Mouse (Mus musculus) CH12.LX (cell line): ENCODE measurements around the gene Marveld3. TPM values are rescaled to one million over a fixed set of nuclear protein-coding genes. Genes with fewer than 3 reads are reported as not detected.
A peak's percentile ranks its signal among the peaks of the same experiment; 100 is the strongest.

Experiments used
- DNase-seq: peaks from one replicate; pipeline ENCODE4 v3.0.0-alpha.2; 2013; ENCODE audit errors: extremely low read depth
- H3K27ac ChIP-seq: 2 replicates; pipeline ENCODE4 v1.5.1; 2012; ENCODE audit warnings: low read depth, mild to moderate bottlenecking, control low read depth, moderate library complexity; ENCODE audit not compliant: insufficient read depth
- H3K27me3 ChIP-seq: replicated peaks from 2 replicates; pipeline ENCODE3; 2012; ENCODE audit warnings: inconsistent platforms
- H3K36me3 ChIP-seq, 2 experiments: replicated peaks in 1 of 2; 2 replicates each; pipeline versions ENCODE3 to v1.6.1; 2012; ENCODE audit warnings: inconsistent platforms in 1 of 2, low read length in 1 of 2, mild to moderate bottlenecking in 1 of 2, mixed read lengths in 1 of 2, moderate library complexity in 1 of 2; ENCODE audit not compliant: control insufficient read depth in 1 of 2, insufficient read depth in 1 of 2
- H3K4me1 ChIP-seq, 2 experiments: 2 replicates each; pipeline ENCODE4 v1.6.1; 2012; ENCODE audit warnings: inconsistent platforms in 1 of 2, moderate library complexity in 1 of 2; ENCODE audit not compliant: insufficient read depth in 2 of 2, control insufficient read depth in 1 of 2
- H3K4me2 ChIP-seq: 2 replicates; pipeline ENCODE4 v1.6.1; 2012; ENCODE audit warnings: low read depth, mild to moderate bottlenecking, control low read depth; ENCODE audit not compliant: poor library complexity, insufficient read depth, severe bottlenecking
- H3K4me3 ChIP-seq, 3 experiments: fragments of 150-350 bp in 1 of 3; sonication (generic) in 1 of 3; replicated peaks in 1 of 3; 2 replicates each; pipeline versions ENCODE3 to v1.5.1; 2011 to 2012; ENCODE audit warnings: low read depth in 2 of 3, low read length in 2 of 3, mild to moderate bottlenecking in 2 of 3, moderate library complexity in 2 of 3, control low read depth in 1 of 3, improper control_type of control experiment in 1 of 3, inconsistent platforms in 1 of 3, mixed read lengths in 1 of 3; ENCODE audit not compliant: poor library complexity in 1 of 3
- H3K79me2 ChIP-seq: replicated peaks from 2 replicates; pipeline ENCODE4 v1.6.1; 2012; ENCODE audit warnings: mild to moderate bottlenecking, moderate library complexity; ENCODE audit not compliant: control insufficient read depth, poor library complexity, insufficient read depth, severe bottlenecking; ENCODE audit errors: extremely low read depth
- H3K9ac ChIP-seq: 2 replicates; pipeline ENCODE4 v1.6.1; 2012; ENCODE audit warnings: low read depth, mild to moderate bottlenecking, control low read depth, moderate library complexity; ENCODE audit not compliant: insufficient read depth
- H3K9me3 ChIP-seq: replicated peaks from 2 replicates; pipeline ENCODE3; 2012; ENCODE audit warnings: low read length, inconsistent platforms, mixed read lengths
- BHLHE40 ChIP-seq: IDR thresholded peaks from 2 replicates; pipeline ENCODE4 v1.6.1; 2011; ENCODE audit warnings: mild to moderate bottlenecking, low read depth, low read length, improper control_type of control experiment
- CHD2 ChIP-seq: IDR thresholded peaks from 2 replicates; pipeline ENCODE4 v1.6.1; 2011; ENCODE audit warnings: low read length, improper control_type of control experiment
- E2F4 ChIP-seq: IDR thresholded peaks from 2 replicates; pipeline ENCODE4 v1.6.1; 2011; ENCODE audit warnings: low read depth, low read length, improper control_type of control experiment; ENCODE audit not compliant: insufficient replicate concordance
- ELF1 ChIP-seq: IDR thresholded peaks from 2 replicates; pipeline ENCODE4 v1.6.1; 2014; ENCODE audit warnings: low read depth, mild to moderate bottlenecking, inconsistent platforms, low read length, improper control_type of control experiment
- EP300 ChIP-seq: IDR thresholded peaks from 2 replicates; pipeline ENCODE4 v1.6.1; 2011; ENCODE audit warnings: low read length, improper control_type of control experiment
- GABPA ChIP-seq: IDR thresholded peaks from 2 replicates; pipeline ENCODE4 v1.6.1; 2012; ENCODE audit warnings: low read depth, low read length, improper control_type of control experiment, inconsistent platforms; ENCODE audit not compliant: insufficient replicate concordance
- HCFC1 ChIP-seq: IDR thresholded peaks from 2 replicates; pipeline ENCODE4 v1.6.1; 2012; ENCODE audit warnings: low read depth, mild to moderate bottlenecking, inconsistent platforms, low read length, improper control_type of control experiment
- IRF4 ChIP-seq: IDR thresholded peaks from 2 replicates; pipeline ENCODE4 v1.6.1; 2014; ENCODE audit warnings: low read depth, mild to moderate bottlenecking, inconsistent platforms, low read length, improper control_type of control experiment
- KAT2A ChIP-seq: IDR thresholded peaks from 2 replicates; pipeline ENCODE4 v1.6.1; 2012; ENCODE audit warnings: low read length, improper control_type of control experiment, inconsistent platforms; ENCODE audit not compliant: insufficient replicate concordance
- MAZ ChIP-seq: IDR thresholded peaks from 2 replicates; pipeline ENCODE4 v1.6.1; 2012; ENCODE audit warnings: low read depth, mild to moderate bottlenecking, inconsistent platforms, low read length, improper control_type of control experiment, moderate library complexity
- MEF2A ChIP-seq: IDR thresholded peaks from 2 replicates; pipeline ENCODE4 v1.6.1; 2014; ENCODE audit warnings: low read depth, mild to moderate bottlenecking, inconsistent platforms, low read length, improper control_type of control experiment, borderline replicate concordance
- MXI1 ChIP-seq: IDR thresholded peaks from 2 replicates; pipeline ENCODE4 v1.6.1; 2011; ENCODE audit warnings: mild to moderate bottlenecking, low read depth, low read length, improper control_type of control experiment
- NELFE ChIP-seq: IDR thresholded peaks from 2 replicates; pipeline ENCODE4 v1.6.1; 2011; ENCODE audit warnings: low read depth, low read length, improper control_type of control experiment
- NRF1 ChIP-seq: IDR thresholded peaks from 2 replicates; pipeline ENCODE4 v1.6.1; 2014; ENCODE audit warnings: low read depth, mild to moderate bottlenecking, inconsistent platforms, low read length, improper control_type of control experiment, moderate library complexity
- PAX5 ChIP-seq: IDR thresholded peaks from 2 replicates; pipeline ENCODE4 v1.6.1; 2012; ENCODE audit warnings: low read length, inconsistent platforms, mixed read lengths
- POLR2A ChIP-seq: IDR thresholded peaks from 2 replicates; pipeline ENCODE4 v1.6.1; 2011; ENCODE audit warnings: low read depth, mild to moderate bottlenecking, improper control_type of control experiment, low read length
- POLR2AphosphoS2 ChIP-seq: IDR thresholded peaks from 2 replicates; pipeline ENCODE4 v1.6.1; 2011; ENCODE audit warnings: low read depth, low read length, improper control_type of control experiment
- TBP ChIP-seq: conservative IDR thresholded peaks from 2 replicates; pipeline ENCODE4 v1.6.1; 2011; ENCODE audit warnings: low read depth, low read length, improper control_type of control experiment
- TCF12 ChIP-seq: IDR thresholded peaks from 2 replicates; pipeline ENCODE4 v1.6.1; 2014; ENCODE audit warnings: low read depth, mild to moderate bottlenecking, inconsistent platforms, low read length, improper control_type of control experiment
- UBTF ChIP-seq: IDR thresholded peaks from 2 replicates; pipeline ENCODE4 v1.6.1; 2012; ENCODE audit warnings: low read depth, mild to moderate bottlenecking, inconsistent platforms, low read length, improper control_type of control experiment, moderate library complexity
- USF1 ChIP-seq: IDR thresholded peaks from 2 replicates; pipeline ENCODE4 v1.6.1; 2014; ENCODE audit warnings: low read depth, mild to moderate bottlenecking, inconsistent platforms, low read length, improper control_type of control experiment
- USF2 ChIP-seq: conservative IDR thresholded peaks from 2 replicates; pipeline ENCODE4 v1.6.1; 2011; ENCODE audit warnings: low read depth, low read length, improper control_type of control experiment
- ZNF384 ChIP-seq: IDR thresholded peaks from 2 replicates; pipeline ENCODE4 v1.6.1; 2012; ENCODE audit warnings: low read depth, low read length, improper control_type of control experiment, inconsistent platforms
- dilution Hi-C: fragments of 300-500 bp; cut with MboI; formaldehyde crosslinking; loops from 2 replicates; pipeline ENCODE4 v1.14.3; 2020; ENCODE audit warnings: low sequenced_read_pairs; ENCODE audit not compliant: extremely low pct_unique_long_range_greater_than_20kb, extremely low pct_ligation_motif_present
- in situ Hi-C: fragments of 300-500 bp; cut with MboI; formaldehyde crosslinking; loops from 3 replicates; pipeline ENCODE4 v1.14.3; 2019; ENCODE audit warnings: low sequenced_read_pairs, low pct_ligation_motif_present, low pct_unique_long_range_greater_than_20kb, mixed read lengths
- polyA plus RNA-seq: library from polyadenylated mRNA; unstranded; fragments of >175 nt; gene quantifications from 2 replicates; pipeline ENCODE4 v1.2.1, GENCODE M21; 2012; ENCODE audit warnings: low read depth; ENCODE audit not compliant: insufficient read length
- total RNA-seq, 2 experiments: library from RNA; depleted of rRNA; stranded (reverse); fragments of 300-350 nt in 1 of 2; fragments of >200 nt in 1 of 2; gene quantifications; 2 replicates each; pipeline ENCODE4 v1.2.3; 2012 to 2014

The Marveld3 gene
- total and polyA plus RNA-seq, 3 experiments = not detected

GRCm38 (mm10) chr8:109959112-109959511 is 2.9 kb downstream of the Marveld3 start:
- no peak overlapping the region for H3K4me3 ChIP-seq
- H3K9ac ChIP-seq = no peak overlapping the region
- H3K9me3 ChIP-seq = peaks cover 7% of the 10 kb centered on the region
- H3K4me1 ChIP-seq = peaks cover 8 to 49% of the 10 kb centered on the region in 2 experiments
- no peaks in the 10 kb centered on the region for H3K79me2 ChIP-seq
- no peak for DNase-seq
- no peaks in the 10 kb centered on the region for H3K36me3 ChIP-seq
- TF ChIP-seq POLR2A (no peak), NRF1 (no peak), TCF12 (peak; percentile 16; the same call in 1 of the 2 replicates), IRF4 (0 out of 2 replicates have a peak, but pooled peaks have one; percentile 15)
- TF ChIP-seq, all 38 proteins: peak for 2
- Histone ChIP-seq H3K4me2 (no peak overlapping the region), H3K27me3 (no peaks in the 10 kb centered on the region), H3K27ac (no peak overlapping the region)
- in situ Hi-C loops = no loop called here
- dilution Hi-C loops = no loop called here

- H3K9me3 ChIP-seq = peaks cover 7% of the 10 kb centered on the region
- H3K27me3 ChIP-seq = no peaks in the 10 kb centered on the region
- peak; percentile 68 for DNase-seq
- H3K27ac ChIP-seq = peak overlapping the region; percentile 55
- TF ChIP-seq MXI1 (no peak), USF1 (no peak), EP300 (peak; percentile 64), E2F4 (0 out of 2 replicates have a peak, but pooled peaks have one; percentile 23), TCF12 (no peak), BHLHE40 (0 out of 2 replicates have a peak, but pooled peaks have one; percentile 23), PAX5 (no peak), USF2 (no peak), UBTF (no peak), CHD2 (no peak), GABPA (no peak), ELF1 (no peak), NELFE (no peak), POLR2A (no peak), NRF1 (no peak), TBP (no peak), KAT2A (no peak), IRF4 (peak; percentile 57; the same call in 1 of the 2 replicates), POLR2AphosphoS2 (no peak), HCFC1 (0 out of 2 replicates have a peak, but pooled peaks have one; percentile 39), MEF2A (peak; percentile 21; the same call in 1 of the 2 replicates), MAZ (no peak), ZNF384 (no peak; the same call in 1 of the 2 replicates)
- peak overlapping the region; percentile 55; the same call in 1 of the 2 replicates for H3K4me2 ChIP-seq
- peak overlapping the region in 1 of 3 experiments; percentile 20 for H3K4me3 ChIP-seq
- peaks cover 6 to 46% of the 10 kb centered on the region in 2 experiments for H3K4me1 ChIP-seq
- dilution Hi-C loops (no loop called here), in situ Hi-C loops (no loop called here)
- H3K9ac ChIP-seq = peak overlapping the region; percentile 39
- no peaks in the 10 kb centered on the region for H3K36me3 ChIP-seq
- H3K79me2 ChIP-seq = no peaks in the 10 kb centered on the region
These were observed 3.9 kb downstream of the Marveld3 start for GRCm38 (mm10) chr8:109958036-109958655.
